Mouse (Mus musculus): ENCODE results near the gene Agfg1.

GRCm38 (mm10) chr1:82880196-82880595, 40.9 kb downstream of the Agfg1 start:
- TF ChIP-seq POLR2A (IDR thresholded peaks at IDR 0.05; ENCODE audit: low read depth, low read length) (no peak), CTCF (IDR thresholded peaks at IDR 0.05; ENCODE audit: borderline replicate concordance, insufficient read depth, low read length) (no peak)
